Mouse (Mus musculus) CD4-positive, CD25-positive, alpha-beta regulatory T cell (primary cell): ENCODE measurements around the gene Bpifa3. TPM values are rescaled to one million over a fixed set of nuclear protein-coding genes. Genes with fewer than 3 reads are reported as not detected.

Source experiments
- polyA plus RNA-seq: library from polyadenylated mRNA; unstranded; fragments of 100-300 nt; shearing (Covaris generic); gene quantifications from one replicate; pipeline ENCODE4 v1.2.1, GENCODE M21; 2017

The Bpifa3 gene
- not detected for polyA plus RNA-seq

GRCm38 (mm10) chr2:154130120-154130519 lies at the start of gene Bpifa3:
TSS of gene Bpifa3 (plus strand) at chr2:154130336.

GRCm38 (mm10) chr2:154142580-154142979 lies 12.4 kb downstream of the Bpifa3 start, which contains the start of gene Bpifa1:
TSS of gene Bpifa1 (plus strand) at chr2:154142880.

DNA sequence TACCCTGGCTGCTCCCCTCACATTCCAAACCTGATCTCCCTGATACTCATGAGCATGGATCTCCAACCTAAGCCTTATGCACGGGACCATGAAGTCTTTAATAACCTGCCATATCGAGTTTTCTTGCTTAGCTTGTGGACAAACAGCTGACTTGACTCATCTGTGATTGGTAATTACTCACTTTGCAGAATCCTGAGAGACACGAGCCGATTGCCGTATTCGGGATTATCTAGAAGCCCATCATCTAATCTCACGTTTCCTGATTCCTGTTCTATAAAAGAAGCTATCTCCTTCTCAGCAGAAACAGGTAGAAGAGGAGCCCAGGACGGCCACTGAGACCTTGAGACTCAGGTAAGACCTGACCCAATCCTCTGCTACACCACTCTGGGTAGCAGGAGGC lies 32.2 kb downstream of the Bpifa3 start, which contains the start of gene Bpifa5:
Gene Bpifa5 (plus strand): TSS at position 301 of the 400 bp plus-strand sequence.

Other genes starting within 250 kb of the Bpifa3 start
- gene Bpifb6, start 229.9 kb upstream of the Bpifa3 start, polyA plus RNA-seq = not detected
- not detected for gene Bpifb3, start 212.1 kb upstream of the Bpifa3 start, polyA plus RNA-seq
- gene Bpifb4, start 192.1 kb upstream of the Bpifa3 start, polyA plus RNA-seq = not detected
- not detected for gene Bpifa6, start 155.4 kb upstream of the Bpifa3 start, polyA plus RNA-seq
- 341 TPM for gene Bpifa2, start 122.1 kb upstream of the Bpifa3 start, polyA plus RNA-seq
- gene Bpifa1, start 12.5 kb downstream of the Bpifa3 start, polyA plus RNA-seq = not detected
- gene Bpifa5, start 32.3 kb downstream of the Bpifa3 start, polyA plus RNA-seq = not detected
- not detected for gene Bpifb1, start 60.5 kb downstream of the Bpifa3 start, polyA plus RNA-seq
- not detected for gene Bpifb5, start 93.4 kb downstream of the Bpifa3 start, polyA plus RNA-seq
- gene Bpifb9a, start 127.5 kb downstream of the Bpifa3 start, polyA plus RNA-seq = not detected
- not detected for gene Bpifb9b, start 176.9 kb downstream of the Bpifa3 start, polyA plus RNA-seq
- gene Cdk5rap1, start 242.7 kb downstream of the Bpifa3 start, polyA plus RNA-seq = 18.1 TPM